Mouse (Mus musculus) frontal cortex, adult (tissue): ENCODE measurements around the gene Fbxo31.

Experiments used
- ATAC-seq: cut with Nextera tagmentation; 2 replicates; pipeline ENCODE4 v1.9.2; 2017; ENCODE audit warnings: mild to moderate bottlenecking, moderate library complexity, mixed read lengths; ENCODE audit not compliant: low TSS enrichment

The Fbxo31 gene

GRCm38 (mm10) chr8:121578676-121579451 lies at the start of gene Fbxo31:
Gene Fbxo31 (minus strand): TSS chr8:121578806.
- peak; percentile 78 for ATAC-seq

DNA sequence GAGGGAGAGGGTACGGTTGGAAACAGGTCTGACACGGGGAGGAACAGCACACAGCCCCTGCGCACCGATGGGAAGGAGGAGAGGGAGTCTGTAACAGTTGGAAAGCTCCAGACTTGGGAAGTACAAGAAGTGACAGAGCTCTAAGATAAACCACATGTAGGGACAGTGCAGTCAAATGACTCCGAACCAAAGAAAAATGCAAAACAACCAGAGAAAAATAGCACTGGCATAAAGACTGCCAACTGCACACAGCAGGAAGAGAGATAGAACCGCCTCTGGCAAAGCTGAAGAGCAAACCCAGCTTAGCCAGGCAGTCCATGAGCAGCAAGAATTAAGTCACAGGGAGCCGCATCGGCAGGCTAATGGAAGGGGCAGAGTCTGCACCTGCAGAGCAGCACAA lies 44.4 kb upstream of the Fbxo31 start:
- ATAC-seq = peak; percentile 55

DNA sequence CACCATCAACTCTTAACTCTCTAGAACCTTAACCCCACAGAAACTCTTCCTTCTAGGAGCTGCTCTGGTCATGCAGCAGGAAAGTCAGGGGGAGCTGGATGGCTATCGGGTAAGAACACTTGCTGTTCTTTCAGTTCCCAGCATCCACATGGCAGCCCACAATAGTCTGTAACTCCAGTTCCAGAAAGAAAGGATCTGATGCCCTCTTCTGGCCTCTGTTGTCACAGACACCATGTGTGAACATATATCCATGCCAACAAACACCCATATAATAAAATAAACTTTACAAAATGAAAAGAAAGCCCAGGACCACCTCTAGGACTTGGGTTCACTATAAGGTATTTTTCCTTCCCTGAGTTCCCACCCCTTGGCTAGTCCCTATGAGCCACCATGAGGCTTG lies 43.3 kb upstream of the Fbxo31 start:
- no peak for ATAC-seq

DNA sequence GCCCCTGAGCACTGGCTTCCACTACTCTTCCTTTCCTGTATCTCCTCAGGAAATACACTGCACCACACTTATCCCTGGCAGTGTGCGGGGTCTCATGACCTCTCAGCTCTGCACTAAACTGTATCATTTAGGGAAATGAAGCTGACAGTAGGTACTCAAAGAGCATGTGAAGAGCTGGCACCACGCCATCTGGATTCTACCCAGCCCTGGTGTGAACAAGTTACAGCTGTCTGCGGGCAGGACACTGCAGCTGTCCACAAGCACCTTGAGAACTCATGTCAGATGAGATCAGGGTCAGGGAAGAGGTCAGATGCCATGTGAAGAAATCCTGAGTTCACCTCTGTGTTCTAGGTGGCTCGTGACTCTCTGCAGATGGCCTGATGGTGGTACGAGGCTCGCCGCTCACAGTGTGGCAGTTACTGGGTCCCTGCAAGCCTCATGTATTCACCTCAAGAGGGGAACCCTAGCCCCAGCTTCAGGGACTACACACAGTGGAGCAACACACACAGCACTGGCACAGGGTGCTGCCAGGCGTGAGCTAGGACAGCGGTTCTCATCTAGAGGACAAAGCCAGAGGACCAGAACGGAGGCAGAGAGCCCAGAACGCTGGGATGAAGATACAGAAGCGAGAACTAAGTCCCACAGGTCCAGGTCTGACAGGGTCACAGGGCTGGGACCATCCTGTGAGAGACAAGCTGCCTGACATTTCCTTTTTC lies 42.4 kb upstream of the Fbxo31 start:
- ATAC-seq = no peak

GRCm38 (mm10) chr8:121619401-121619995 lies 40.9 kb upstream of the Fbxo31 start:
- peak; percentile 24; the same call in 1 of the 2 replicates for ATAC-seq

- ATAC-seq = no peak
These were observed 34.8 kb upstream of the Fbxo31 start for GRCm38 (mm10) chr8:121613419-121613818.

GRCm38 (mm10) chr8:121609916-121610315 lies 31.3 kb upstream of the Fbxo31 start:
- ATAC-seq = no peak

- ATAC-seq = no peak
These were observed 30.6 kb upstream of the Fbxo31 start for GRCm38 (mm10) chr8:121609251-121609650.

DNA sequence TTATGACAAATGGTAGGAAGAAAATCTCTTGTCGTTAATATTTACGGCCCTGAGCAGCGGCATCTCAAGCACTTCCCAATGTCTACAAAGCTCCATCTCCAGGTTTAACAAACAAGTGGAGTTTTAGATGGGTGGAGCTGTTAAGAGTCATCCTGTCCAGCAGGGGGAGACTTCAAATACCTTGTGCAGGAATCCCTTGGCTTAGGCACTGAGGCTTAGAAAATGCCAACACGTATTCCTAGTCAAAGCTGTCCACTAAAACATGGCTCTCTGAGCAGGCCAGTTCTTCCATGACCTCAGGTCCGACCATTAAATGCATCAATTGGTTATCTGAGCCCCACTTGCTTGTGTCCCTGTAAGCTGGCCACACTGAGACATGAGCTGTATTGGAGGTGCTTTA lies 29.1 kb upstream of the Fbxo31 start:
- no peak for ATAC-seq

DNA sequence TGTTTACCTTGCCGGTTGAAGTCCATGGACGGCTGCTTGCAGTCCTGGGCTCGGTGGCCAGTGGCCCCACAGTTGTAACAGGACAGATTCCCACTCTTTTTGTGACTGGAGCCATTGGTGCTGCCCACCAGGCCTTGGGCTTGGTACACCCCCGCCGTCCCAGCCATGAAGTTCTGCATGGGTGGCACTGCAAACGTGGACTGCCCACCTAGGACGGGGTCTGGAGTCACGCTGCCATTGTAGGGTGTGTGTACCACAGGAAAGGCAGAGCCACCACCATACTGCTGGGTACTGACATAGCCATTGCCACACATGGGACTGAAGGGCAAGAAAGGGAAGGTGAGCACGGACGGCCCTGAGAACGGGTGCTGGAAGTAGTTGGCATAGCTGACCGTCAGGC lies 25.2 kb upstream of the Fbxo31 start:
- no peak for ATAC-seq

GRCm38 (mm10) chr8:121602860-121603259 lies 24.3 kb upstream of the Fbxo31 start:
- ATAC-seq = peak; percentile 81

- ATAC-seq = no peak
These were observed 23.8 kb upstream of the Fbxo31 start for GRCm38 (mm10) chr8:121602411-121602810.

DNA sequence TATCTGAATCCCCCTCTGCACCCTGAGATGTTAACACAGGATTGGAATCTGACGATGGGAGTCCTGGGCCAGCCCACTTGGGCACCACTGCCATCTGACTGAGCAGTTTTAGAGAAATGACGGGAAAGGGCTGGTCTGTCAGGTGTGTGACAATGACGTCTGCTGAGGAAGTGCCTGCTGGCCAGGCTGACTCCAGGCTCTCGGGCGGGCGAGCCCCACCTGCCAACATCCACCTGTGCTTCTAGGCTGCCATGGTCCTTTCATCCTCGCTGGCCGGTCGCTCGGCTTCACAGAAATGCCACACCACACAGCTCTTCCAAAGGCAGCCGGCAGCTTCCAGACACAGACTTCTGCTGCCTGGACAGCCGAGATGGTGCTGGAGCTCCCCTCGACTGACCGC lies 21.2 kb upstream of the Fbxo31 start:
- no peak for ATAC-seq

GRCm38 (mm10) chr8:121598892-121599291 lies 20.3 kb upstream of the Fbxo31 start:
- peak; percentile 42 for ATAC-seq

DNA sequence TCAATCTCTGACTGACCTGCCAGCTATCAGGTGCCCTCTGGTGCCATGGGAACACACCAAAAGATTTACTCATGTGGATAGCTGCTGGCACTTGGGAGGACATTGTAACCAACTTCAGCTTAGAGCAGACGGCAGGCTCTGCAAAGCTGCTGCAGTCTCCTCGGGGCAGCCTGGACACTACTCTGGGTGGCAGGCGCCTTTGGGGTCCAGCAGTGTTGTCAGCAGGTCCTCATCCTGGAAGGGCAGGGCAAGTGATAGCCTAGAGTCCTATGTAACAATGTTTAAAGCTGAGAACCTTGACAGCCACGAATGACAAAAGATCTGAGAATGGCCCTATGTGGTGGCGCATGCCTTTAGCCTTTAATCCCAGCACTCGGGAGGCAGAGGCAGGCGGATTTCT lies 19.6 kb upstream of the Fbxo31 start:
- no peak for ATAC-seq

GRCm38 (mm10) chr8:121597492-121597891 lies 18.9 kb upstream of the Fbxo31 start:
- ATAC-seq = 0 out of 2 replicates have a peak, but pooled peaks have one; percentile 31

GRCm38 (mm10) chr8:121593983-121594382 lies 15.4 kb upstream of the Fbxo31 start:
- 0 out of 2 replicates have a peak, but pooled peaks have one; percentile 21 for ATAC-seq

DNA sequence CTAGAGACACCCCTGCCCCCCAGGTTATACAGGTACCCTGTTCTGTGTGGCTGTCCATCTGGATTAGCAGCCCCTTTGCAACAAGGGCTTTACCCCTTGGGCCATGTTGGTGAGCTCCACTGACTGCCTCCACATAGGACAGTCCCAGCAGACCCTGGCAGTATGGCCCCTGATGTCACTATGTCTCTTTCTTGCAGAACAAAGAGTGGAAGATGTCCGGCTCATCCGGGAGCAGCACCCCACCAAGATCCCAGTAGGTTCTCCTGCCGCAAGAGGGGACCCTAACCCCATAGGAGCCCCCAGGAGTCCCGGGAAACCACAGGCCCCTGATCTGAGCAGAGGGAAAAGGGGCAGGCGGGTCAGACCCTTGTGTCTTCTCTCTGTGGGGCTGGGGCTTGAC lies 14.7 kb upstream of the Fbxo31 start:
- ATAC-seq = no peak

- ATAC-seq = no peak
These were observed 12.8 kb upstream of the Fbxo31 start for GRCm38 (mm10) chr8:121591178-121592066.

- peak; percentile 66 for ATAC-seq
These were observed 11.9 kb upstream of the Fbxo31 start, which contains the start of gene Map1lc3b for GRCm38 (mm10) chr8:121590203-121591177. Gene Map1lc3b (plus strand): TSS chr8:121590361.
